Mouse (Mus musculus): ENCODE measurements at regions not wholly inside any gene's neighbourhood (a gene's known extent, or its start where the extent isn't known, plus 50 kb on each side); places are given as distances from the start of the nearest gene placed in this dataset.

- TF ChIP-seq CTCF (IDR thresholded peaks at IDR 0.05; ENCODE audit: low read depth, low read length) (no peak), POLR2A (IDR thresholded peaks at IDR 0.05; ENCODE audit: borderline replicate concordance, low read depth, low read length) (no peak)
Observed at GRCm38 (mm10) chr1:67518295-67518694, 395.5 kb downstream of the Cps1 start.

Measured in bone marrow macrophage, adult 2 months (primary cell).